Mouse (Mus musculus): ENCODE data around the gene Ccl24.

Gene Ccl24

DNA sequence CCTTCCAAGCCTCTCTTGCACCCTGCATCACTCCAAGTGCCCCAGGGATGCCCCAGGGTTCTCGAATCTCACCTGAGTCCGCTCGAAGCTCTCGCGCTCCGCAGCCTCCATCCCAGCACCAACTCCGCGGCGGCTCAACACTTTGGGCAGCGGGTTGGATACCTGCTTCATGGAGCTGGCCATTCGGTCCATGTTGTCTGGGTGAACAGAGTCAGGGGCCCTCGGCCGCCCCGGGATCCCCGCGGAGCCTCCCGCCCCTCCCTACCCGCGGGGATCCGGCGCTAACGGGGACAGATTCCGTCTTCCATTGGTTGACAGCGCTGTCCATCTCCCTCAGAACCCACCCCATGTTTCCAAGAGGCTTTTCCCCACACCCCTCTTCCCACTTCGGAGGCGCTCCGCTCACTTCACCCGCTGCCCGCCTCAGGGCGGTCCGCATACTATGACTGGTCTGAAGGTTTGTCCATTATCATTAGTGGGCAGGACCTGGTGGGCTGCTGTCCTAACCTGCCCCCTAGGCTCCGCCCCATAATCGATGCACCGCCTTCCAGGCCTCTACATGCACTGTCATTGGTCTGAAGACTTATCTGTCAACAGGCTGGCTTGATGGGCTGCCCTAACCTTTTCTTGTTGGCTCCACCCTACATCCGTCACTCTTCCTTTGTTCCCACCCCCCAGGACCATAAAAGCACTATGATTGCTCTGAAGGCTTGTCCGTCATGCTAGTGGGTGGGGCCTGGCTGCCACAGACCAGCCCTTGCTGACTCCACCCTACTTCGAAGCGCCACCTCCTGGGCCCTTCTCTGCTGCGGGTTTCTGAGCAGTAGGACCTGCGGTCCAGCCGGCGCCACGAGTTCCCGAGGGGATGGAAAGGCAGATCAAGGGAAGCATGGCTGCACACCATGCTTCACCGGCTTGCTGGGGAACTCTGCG lies 27.7 kb downstream of the Ccl24 start, which contains the start of gene Hip1:
Gene Hip1 (minus strand): TSS at position 256 of the 933 bp plus-strand sequence.
- CTCF ChIA-PET: interaction anchor here (0.5 kb wide), 1 partner anchor 195 kb away, joined by 3 read pairs; no protein-coding TSS in a partner anchor

DNA sequence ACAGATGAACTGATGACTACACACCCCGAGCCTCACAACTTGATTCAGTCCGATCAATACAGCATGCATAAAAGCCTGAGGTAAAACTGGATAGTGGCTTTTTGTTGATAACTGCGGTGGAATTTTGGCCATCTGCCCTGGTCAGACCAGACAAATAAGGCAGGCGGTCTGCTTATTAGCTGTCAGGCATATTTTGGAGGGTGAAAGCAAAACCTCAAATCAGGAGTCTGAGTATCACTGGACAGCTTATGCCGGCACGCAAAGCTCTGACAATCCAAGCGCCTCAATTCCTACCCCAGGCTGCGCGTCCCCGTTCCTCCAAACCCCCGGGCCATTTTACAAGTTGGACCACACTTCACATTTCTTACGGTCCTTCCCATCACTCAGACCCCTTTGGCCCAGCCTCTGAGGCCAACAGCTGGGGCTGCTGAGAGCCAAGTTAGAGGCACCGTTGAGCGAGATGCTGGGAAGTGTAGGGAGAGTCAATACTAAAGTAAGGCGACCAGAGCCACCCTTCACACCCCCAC lies 28.8 kb downstream of the Ccl24 start:
- CTCF ChIA-PET: no interaction called here

DNA sequence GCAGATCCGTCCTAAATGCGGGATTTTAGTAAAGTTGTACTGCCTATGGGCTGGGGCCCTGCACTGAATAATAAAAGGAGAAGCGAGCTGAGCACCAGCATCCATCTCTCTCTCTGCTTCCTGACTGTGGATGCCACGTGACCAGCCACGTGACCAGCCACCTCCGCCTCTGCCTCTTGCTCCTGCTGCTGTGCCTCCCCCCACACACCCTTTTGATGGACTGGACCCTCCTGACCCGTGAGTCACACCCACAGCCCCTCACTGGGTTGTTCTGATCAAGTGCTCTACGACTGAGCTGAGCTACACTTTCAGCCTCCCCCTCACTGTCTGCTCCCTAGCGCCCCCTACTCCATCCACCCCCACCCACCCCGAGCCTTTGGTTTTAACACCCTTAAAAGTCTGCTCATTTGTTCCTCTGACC lies 35.0 kb downstream of the Ccl24 start:
- CTCF ChIA-PET: interaction anchor here (0.6 kb wide), 3 partner anchors 51 to 878 kb away, joined by 3 to 5 read pairs (median 4); no protein-coding TSS in a partner anchor

DNA sequence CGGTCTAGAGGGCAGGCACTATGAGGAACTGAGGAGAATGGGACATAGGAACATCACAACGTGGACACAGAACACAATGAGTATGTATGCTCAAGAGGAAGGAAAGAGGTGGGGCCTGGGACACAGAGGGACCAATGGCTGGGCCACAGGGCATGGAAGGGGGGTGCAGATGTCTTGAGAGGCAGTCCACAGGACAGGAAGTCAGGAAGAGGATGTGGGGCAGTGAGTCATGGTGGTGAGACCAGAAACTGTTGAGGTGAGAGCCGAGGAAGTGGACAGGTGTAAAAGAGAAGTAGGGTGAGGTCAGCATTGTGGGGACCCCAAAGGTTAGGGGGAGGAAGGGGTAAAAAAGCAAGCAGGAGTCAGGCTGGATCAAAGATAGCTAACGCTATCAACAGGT lies 35.5 kb downstream of the Ccl24 start:
- CTCF ChIA-PET: interaction anchor here (0.6 kb wide), 1 partner anchor 879 kb away, joined by 3 read pairs; no protein-coding TSS in a partner anchor

DNA sequence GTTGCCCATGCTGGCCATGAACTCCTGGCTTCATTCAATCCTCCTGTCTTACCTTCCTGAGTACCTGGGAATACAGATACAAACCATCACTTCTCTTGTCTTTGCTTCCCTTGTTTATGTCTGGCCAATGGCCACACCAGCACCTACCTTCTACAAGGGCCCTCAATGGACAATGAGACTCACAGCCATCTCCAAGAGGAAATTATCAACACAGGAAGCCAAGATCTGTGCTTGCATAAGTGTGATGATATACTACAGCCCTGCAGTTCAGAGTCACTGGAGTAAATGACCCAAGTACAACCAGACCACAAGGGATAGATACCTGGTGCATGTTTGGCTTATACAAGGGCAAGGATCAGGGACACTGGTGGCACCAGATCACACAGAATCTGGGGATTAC lies 37.0 kb downstream of the Ccl24 start:
- CTCF ChIA-PET: no interaction called here

DNA sequence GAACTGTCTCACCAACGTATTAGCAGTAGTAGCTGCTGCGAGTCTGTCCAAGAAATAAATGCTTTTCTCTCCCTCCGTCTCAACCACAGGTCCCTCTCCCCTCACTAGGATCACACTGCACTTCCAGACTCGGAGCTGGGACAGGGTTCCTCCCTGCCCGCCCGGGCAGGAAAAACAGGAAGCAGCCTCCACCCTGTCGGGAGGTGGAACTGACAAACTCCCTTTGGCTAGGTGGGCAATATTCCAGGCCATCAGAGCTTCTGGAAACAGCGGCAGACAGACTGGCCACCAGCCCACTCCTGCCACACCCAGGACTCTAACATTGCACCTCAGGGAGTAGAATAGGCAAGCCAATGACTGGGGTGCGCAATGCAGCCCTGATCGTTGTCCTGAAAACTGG lies 39.4 kb downstream of the Ccl24 start:
- CTCF ChIA-PET: no interaction called here

DNA sequence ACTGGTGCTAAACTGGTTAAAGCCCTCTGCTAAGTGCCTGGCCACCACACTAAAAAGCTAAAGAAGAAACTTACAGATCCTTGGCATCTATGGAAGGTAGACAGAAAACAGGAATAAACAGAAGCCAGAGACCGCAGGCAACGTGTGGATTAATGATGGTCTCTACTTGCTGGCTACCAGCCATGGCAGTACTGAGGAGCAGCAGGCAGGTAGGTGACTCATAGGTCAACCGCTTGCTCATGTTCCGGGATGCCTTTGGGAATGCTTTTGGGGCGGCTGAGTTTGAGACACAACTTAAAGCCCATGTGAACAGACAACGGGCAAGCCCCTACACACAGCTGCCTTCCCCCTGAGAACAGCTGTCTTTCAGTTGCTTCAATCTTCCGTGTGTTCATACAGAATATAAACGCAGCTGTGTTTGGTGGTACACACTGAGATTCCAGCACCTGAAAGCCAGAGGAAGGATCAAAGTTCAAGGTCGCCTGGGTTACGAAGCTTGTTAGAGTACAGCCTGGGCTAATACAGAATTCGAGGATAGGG lies 41.5 kb downstream of the Ccl24 start:
- CTCF ChIA-PET: interaction anchor here (0.6 kb wide), 1 partner anchor 67 kb away, joined by 3 read pairs; no protein-coding TSS in a partner anchor

DNA sequence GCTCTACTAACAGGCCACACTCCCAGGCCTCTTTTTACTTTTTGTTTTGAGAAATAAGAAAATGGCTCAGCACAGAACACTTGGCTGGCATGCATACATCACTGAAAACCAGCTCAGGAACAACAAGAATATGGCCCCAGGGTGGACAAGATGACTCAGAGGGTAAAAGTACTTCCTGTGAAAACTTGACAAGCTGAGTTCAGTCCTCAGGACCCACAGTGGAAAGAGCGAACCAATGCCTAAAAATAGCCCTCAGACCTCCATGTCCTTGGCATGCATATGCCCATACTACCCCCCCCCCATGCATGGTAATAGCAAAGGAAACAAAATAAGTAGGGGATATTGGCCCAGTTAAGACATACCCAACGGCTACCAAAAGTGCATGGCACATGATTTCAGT lies 42.9 kb downstream of the Ccl24 start:
- CTCF ChIA-PET: interaction anchor here (0.7 kb wide), 1 partner anchor 131 kb away, joined by 5 read pairs; no protein-coding TSS in a partner anchor

DNA sequence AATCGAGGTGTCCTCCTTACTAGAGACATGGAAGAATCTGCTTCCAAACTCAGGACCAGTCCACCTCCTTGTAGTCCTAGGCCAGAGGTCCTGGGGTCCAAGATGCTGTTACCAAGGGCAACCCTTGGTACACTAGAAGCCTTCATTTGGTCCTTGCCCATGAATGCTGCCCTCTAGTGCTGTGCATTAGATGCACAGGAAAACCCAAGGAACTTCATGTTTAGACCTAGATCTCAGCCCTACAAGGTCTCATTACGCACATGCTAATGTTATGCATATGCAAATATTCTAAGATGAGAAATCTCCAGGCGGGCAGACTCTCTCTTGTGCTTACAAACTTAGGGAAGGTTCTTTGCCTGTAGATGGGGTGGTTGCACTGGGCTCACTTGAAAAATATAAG lies 43.5 kb downstream of the Ccl24 start:
- CTCF ChIA-PET: no interaction called here

DNA sequence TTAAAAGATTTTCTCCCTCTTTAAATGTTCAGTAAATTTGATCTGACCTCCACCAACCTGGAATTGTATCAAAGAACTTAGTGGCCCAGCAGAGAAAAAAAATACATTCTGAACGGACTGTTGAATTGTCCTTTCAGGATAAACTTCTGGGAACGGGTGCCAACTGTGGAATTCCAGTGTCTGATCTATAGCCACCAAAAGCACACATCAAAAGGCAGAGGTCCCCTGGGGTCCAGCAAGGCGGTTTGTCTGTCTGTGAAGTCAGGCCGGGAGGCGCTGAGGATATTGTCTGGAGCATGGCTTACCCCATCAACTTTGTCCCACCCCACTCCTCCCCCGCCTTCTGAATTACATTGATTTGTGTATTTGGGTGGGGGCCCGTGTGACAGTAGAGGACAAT lies 44.9 kb downstream of the Ccl24 start:
- CTCF ChIA-PET: no interaction called here

DNA sequence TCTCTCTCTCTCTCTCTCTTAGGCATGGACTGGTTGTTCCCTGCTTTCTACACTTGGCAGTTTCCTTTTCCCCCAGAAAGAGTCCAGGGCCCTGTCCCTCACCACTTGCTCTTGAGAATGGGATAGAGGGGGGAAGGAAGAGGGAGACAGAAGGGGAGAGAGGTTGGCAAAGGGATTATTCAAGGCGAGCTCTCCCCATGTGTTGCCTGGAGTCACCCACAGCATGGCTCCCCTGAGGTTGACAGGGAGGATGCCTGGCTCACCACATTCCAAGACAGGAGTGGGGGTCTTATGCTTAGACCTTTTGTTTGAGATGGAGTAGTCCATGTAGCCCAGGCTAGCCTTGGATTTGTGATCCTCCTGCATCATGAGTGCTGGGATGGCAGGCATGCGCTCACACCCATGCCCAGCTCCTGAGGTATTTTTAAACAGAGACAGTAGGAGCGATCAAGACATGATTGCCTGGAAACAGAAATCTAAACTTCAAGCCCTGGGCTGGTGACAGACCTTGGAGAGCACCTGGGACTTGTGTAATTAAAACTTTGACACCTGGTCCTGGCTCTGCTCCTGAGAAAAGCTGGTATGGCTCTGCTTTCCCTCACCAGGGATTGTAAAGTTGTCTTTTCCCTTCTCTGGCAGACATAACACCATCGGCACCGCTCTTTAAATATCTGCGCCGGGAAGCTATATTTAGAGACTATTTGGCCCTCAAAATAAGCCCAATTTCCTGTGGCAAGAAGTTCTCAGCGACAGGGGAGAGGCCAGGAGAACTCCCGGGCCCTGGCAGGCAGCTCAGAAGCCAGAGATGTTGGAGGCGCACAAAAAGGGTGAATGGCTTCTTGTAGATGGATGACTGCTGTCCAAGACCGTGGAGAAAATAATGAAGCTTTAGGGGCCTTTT lies 47.9 kb downstream of the Ccl24 start:
- CTCF ChIA-PET: interaction anchor here (0.6 kb wide), 1 partner anchor 24 kb away, joined by 3 read pairs; no protein-coding TSS in a partner anchor

DNA sequence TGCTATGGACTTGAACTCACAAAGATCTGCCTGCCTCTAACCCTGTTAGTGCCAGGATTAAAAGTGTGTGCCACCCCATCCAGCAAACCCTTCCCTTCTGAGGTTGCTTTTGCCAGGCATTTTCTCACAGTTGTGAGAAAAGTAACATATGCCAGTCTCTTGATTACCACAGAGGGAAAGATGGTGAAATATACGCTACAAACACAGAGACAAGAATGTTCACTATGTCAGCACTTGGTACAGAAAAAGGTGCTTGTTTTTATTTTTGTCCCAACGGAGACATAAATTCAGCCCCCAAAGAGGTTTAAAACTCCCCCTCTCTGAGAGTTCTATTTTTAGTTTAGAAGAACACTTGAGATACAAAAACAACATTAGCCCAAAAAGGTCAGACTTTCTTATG lies 48.8 kb downstream of the Ccl24 start:
- CTCF ChIA-PET: no interaction called here

DNA sequence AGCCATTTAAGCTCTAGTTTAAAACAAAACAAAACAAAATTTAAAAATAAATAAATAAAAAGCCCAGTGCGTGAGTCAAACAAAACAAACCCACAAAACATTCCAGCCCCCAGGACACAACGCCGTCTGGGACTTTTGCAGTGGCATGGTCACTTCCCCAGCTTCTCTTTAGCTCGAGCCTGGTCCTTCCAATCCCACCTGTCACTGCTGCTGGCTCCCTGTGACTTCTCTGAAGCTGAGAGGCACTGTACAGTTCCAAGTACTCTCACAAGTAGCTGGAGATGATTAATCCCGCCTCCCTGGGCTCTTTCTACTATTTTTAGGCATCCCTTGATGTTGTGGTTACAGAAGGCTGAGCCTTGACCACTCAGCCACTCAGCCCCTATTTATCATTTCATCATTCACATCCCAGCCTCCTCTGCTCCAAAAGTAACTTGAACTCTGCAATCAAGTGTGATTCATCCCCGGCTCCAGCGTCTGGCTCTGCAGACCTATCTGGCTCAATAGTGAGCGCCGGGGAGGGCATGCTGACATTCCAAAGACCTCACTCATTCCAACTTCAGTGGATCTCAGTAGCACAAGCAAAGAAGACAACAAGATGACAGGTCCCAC lies 50.6 kb downstream of the Ccl24 start:
- CTCF ChIA-PET: no interaction called here
